Mouse (Mus musculus) frontal cortex, postnatal 14 days (tissue): ENCODE results near the gene Mettl1.

ENCODE experiments used
- DNase-seq, 2 experiments: peaks; one replicate each; pipeline ENCODE4 v3.0.0; 2022; ENCODE audit warnings: low spot score in 2 of 2

Mettl1 gene

GRCm38 (mm10) chr10:127041274-127041766 lies at the start of gene Mettl1, which contains the start of gene Eef1akmt3:
Mettl1 (plus strand) TSS chr10:127041414.
Eef1akmt3 (minus strand) TSS chr10:127041513.
- DNase-seq: peak in 1 of 2 experiments; percentile 35

DNA sequence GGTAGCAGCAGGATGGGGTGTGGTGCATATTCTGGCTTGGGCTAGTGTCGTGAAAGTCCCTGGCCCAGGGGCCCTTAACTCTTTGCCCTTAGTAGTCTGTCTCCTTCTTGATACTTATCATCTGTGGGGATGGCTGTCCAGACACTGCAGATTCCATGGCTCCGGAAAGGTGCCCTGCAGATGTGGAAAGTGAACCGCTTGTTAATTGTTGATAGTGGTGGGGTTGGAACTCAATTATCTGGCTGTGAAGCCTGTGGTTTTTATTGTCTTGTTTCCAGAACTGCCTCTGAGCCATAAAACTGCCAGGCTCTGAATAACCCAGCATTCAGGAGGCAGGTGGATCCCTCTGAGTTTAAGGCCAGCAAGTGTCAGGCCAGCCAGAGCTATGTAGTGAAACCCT lies 49.5 kb upstream of the Mettl1 start:
- DNase-seq: no peak

- DNase-seq: no peak
Observed at GRCm38 (mm10) chr10:126993621-126994020, 47.6 kb upstream of the Mettl1 start.

DNA sequence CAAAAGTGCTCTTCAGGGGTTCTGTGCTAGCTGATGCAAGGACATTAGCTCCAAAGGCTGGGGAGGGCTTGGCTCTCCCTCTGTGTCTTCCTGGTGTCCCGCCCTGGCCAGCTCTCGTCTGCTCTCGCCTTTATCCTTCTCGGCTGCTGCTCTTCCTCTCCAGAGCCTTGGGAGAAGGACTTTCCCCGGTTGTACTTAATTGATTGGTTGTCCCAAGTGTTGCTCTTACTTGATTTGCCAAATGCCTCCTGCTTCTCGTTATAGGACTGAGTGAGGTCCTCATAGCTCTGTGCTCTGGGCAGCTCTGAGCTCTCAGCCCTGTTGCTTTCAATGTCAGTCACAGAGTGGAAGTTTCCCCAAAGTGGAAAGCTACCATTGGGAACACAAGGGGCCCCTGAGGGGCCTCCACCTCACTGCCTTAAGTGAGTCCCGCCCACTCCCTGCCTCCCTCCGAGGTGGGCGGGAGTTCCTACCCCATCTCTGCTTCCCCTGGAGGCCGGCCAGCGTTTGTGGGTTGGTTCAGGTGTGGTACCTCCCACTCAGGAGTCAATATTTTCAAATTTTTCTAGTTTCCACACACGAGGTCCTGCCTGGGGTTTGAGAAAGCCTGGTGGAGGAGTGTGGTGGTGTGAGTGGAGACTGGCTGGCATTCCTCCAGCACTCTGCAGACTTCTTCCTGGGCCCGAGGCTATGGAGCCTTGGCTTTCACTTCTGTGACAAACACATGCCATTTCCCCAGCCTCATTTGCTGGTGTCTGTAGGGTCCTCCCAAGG lies 43.7 kb upstream of the Mettl1 start:
- DNase-seq: no peak

DNA sequence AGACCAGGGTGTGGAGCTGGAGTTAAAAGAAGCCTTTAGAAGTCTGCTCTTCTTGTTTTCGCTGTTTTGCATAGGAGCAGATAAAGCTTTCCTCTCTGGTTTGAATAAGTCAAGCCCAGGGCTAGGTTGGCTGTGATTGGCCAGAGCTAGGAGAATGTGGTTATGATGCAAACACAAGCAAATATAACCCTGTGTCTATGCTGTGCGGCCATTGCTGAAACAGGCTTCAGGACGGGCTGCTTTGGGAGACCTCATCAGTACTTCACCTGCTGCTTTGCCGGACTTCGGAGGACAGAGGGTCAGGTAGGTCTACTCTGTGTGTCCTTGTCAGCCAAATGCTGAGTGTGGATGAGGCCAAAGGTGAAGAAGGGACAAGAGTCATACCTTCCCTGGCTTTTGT lies 40.7 kb upstream of the Mettl1 start, which contains the start of gene Avil:
Gene Avil (plus strand): TSS at position 181 of the 400 bp plus-strand sequence.
- no peak for DNase-seq

DNA sequence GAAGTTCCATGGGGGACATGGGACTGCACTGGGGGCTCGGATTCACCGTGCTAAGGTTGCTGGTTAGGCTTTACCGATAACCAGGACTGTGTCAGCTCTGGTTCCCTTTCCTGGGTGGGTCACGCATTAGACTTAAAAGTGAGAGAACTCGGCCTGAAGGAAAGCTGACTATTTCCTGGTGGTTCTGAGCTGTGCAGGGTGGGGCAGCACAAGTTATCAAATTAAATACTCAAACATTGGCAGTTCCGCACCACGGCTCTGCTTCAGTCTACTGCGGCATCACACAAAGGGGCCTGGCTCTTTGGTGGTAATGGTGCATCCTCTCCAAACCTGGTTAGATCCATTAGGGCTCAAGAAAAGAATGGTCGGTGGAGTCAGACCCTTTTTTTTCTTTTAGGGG lies 39.9 kb upstream of the Mettl1 start:
- DNase-seq: no peak

DNA sequence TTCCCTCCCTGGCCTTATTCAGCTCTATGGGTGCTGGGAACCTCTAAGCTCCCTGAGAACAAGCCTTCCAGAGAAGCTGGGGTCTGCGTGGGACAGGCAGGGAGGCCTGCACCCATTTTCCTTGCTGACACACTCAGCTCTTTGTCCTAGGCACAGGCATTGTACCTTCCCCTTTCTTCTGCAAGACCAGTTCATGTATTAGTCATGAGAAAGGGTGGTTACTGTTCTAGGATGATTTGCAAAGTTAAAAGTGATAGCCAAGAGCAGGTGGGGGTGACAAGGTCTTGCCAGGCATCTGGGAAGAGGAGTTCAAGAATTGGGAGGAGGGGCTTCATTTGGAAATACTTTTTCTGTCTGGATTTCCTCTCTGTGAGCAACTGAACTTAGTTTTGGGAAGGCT lies 39.2 kb upstream of the Mettl1 start:
- no peak for DNase-seq

DNA sequence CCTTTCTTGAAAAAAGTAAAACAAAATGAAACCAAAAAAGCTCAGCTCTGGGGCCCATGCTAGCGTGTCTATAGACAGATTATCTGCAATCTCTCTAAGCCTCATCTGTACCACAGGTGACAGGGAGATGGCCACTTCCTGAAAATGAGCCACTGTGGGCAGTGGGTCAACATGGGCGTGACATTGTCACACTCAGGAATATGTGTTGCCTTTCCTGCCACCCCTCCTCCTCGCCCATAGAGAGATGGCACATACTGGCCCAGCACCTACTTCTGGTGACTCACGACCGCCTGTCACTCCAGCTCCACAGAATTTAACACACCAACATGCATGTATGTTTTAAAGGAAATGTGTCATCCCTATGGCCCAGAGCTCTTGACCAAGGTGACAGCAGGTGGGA lies 38.4 kb upstream of the Mettl1 start:
- DNase-seq: no peak

GRCm38 (mm10) chr10:127003334-127003733 lies 37.9 kb upstream of the Mettl1 start:
- DNase-seq: no peak

DNA sequence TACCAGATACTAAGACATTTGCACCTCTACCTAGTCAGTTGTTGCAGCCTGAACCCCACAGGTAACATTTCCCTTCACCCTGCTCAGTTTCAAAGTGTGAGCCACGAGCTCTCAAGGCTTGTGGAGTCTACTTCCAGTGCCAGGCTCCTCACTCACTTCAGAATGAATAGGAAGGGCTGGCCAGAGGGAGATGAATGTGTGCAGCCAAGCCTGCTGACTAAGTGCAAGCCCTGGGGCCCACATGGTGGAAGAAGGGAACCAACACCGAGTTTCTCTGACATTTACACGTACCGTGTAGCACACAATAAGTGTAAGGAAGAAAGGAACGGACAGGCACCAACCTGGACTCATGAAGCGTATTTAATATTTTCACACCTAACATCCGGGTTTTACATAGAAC lies 37.4 kb upstream of the Mettl1 start:
- DNase-seq: no peak

- no peak for DNase-seq
Observed at GRCm38 (mm10) chr10:127016488-127016887, 24.7 kb upstream of the Mettl1 start.

- no peak for DNase-seq
Observed at GRCm38 (mm10) chr10:127017071-127017470, 24.1 kb upstream of the Mettl1 start.

DNA sequence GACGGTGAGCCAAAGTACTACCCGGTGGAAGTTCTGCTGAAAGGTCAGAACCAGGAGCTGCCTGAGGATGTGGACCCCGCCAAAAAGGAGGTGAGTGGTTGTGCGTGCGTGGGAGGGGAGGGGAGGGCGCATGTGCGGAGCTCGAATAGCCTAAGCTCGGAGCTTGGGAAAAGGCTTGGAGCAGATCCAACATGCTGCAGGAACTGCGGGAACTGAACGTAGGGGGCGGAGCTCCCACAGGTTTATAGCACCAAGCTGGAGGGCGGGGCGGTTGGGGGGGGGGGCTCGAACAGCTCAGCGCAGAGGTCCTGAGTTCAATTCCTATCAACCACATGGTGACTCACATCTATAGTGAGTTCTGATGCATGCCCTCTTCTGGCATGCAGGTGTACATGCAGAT lies 22.8 kb upstream of the Mettl1 start:
- DNase-seq: no peak

DNA sequence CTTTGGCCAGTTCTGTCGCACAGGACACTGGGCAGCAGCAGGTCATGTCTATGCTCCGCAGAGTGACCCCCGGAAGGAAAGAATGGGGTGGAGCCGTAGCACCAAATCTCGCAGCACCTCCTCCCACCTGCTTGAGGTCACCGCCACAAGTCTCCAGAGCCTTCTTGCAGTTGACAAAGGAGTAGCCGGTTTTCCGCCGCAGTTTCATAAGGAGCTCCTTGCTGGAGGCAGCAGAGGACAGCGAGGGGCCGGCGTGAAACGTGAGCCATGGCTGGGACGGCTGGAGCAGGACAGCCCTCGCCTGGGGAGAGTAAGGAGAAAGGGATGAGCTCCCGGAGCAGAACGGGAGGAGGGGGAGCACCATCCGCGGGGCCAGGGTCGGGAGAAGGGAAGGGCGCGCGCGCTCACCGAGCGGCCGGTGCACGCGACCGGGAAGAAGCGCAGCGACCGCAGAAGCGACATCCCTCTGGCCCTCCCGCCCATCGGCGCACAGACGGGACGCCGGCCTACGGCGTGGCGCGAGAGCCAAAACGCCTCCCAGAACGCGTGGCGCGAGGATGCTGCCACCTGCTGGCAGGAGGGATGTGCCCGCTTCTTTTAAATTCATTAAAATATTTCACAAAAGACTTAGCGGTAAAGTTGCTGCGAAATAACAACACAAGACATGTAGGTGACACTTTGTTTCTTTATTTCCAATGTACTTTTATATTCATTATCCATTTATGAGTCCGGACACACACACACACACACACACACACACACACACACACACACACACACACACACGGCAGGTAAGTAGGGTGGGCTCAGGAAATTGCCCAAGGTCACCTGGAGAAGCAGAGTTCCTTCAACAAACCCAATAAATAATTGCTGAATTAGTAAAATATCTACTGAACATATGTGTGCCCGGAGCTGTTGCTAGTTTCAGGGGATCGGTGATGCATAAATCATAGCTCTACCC lies 10.6 kb upstream of the Mettl1 start, which contains the start of gene Tsfm:
Gene Tsfm (minus strand): TSS at position 505 of the 961 bp plus-strand sequence.
- DNase-seq: peak; percentile 76 to 87

DNA sequence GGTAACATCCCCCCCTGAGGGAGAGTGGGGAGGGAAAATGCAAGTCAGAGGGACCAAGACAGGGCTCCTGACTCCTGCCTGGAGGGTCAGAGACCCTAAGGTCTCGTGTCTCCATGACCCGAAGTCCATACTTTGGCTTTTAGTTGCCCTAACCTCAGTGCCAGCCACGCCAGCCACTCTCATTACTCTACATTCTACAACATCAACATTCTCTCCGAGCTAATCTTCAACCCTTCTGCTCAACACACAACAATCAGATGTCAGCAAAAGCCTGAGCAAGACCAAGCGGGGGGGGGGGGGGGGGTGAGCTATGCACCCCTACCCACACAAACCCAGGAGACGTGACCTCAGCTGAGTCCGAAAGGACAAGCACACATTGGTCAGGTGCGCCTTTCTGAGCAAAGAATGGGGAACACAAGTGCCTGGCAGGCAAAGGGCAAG lies 7.9 kb upstream of the Mettl1 start:
- no peak for DNase-seq

GRCm38 (mm10) chr10:127036273-127036672 lies 4.9 kb upstream of the Mettl1 start:
- no peak for DNase-seq

- DNase-seq: no peak
Observed at GRCm38 (mm10) chr10:127037641-127038040, 3.6 kb upstream of the Mettl1 start.

DNA sequence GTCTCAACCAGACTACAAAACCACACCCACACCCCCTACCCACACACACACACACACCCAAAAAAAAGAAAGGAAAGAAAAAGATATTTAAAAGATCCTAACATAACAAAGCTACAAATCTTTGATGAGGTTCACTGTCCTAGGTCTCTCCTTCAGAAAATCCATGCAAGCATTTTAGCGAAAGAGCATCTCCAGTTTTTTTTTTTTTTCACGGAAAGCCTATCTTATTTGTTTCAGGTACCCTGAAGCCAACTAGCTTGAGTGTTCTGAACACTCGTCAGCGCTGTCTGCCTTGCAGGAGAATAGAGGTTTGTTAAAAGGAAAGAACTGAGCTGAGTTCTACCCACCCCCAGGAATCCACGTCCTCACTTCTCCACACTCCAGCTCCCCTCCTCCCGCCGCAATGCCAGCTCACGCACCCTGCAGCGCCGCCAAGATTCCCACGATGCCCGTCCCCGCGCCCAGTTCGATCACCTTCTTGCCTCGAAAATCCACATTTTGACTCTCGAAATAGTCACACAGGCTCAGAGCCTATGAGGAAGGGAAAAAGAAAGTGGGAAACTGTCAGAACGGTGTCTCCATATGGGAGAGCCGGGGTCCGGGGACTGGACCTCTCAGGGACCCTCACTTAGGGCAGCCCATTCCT lies 522 bp upstream of the Mettl1 start:
- DNase-seq: no peak

DNA sequence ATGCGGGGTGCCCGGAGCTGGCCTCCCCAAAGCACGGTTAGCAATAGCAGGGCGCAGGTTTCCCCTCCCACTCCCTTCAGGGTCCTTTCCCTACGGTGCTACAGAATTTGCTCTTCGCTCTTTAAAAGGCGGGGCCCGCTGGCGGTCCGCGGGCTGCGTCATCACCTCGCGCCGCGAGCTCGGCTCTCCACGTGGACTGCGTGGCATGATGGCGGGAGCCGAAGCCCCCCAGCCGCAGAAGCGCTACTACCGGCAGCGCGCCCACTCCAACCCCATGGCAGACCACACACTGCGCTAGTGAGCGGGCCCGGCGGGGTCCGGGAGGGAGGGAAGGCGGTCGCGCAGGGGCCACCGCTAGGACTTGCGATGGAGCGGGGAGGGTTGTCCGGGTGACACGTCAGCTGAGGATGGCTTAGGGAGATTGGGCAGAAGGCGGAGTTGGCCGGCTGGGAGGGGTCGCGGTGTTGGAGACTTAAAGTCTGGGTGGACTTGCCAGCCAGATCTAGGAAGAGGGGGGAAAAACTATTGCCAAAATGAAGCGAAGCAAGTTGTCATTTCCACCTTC lies 642 bp downstream of the Mettl1 start:
- peak; percentile 79 to 88 for DNase-seq

GRCm38 (mm10) chr10:127042468-127043115 lies 1.4 kb downstream of the Mettl1 start:
- DNase-seq: no peak

DNA sequence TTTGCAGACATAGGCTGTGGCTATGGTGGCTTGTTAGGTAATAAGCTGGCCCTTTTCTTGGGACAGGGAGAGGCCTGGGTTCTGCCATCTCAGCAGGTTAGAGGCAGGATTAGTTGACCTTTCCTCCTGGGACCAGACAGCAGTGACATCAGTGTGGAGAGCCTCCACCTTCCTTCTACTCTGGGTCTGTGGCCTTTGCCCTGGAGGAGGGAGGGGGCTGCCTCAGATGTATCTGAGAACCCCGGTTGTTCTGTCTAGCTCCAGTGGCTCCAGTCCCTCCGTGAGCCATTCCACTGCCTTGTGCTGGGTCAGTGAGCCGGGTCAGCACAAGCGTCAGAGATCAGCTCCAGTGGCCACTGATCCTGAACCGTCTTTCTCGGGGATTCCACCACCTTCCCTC lies 2.0 kb downstream of the Mettl1 start:
- DNase-seq: no peak
